Mouse (Mus musculus) hindbrain, embryonic 15.5 days (tissue): ENCODE data around the gene Foxn3. TPM values are rescaled to one million over a fixed set of nuclear protein-coding genes. Genes with fewer than 3 reads are reported as not detected.

Experiments
- ATAC-seq: fragments of 200-750 bp; cut with Nextera tagmentation; 2 replicates; pipeline ENCODE4 v1.8.0; 2017; ENCODE audit warnings: low read depth, moderate number of reproducible peaks, moderate TSS enrichment; ENCODE audit not compliant: low FRiP score
- H3K27ac ChIP-seq: fragments of 300-500 bp; sonication (generic); replicated peaks from 2 replicates; pipeline ENCODE4 v1.5.1; 2015; ENCODE audit warnings: mild to moderate bottlenecking, inconsistent platforms
- H3K27me3 ChIP-seq: fragments of 300-500 bp; sonication (generic); 2 replicates; pipeline ENCODE4 v1.6.1; 2015; ENCODE audit warnings: control low read depth, inconsistent platforms
- H3K36me3 ChIP-seq: fragments of 300-500 bp; sonication (generic); 2 replicates; pipeline ENCODE4 v1.6.1; 2015; ENCODE audit warnings: control low read depth, inconsistent platforms
- H3K4me1 ChIP-seq: fragments of 300-500 bp; sonication (generic); replicated peaks from 2 replicates; pipeline ENCODE4 v1.6.1; 2015; ENCODE audit warnings: control low read depth, inconsistent platforms
- H3K4me2 ChIP-seq: fragments of 300-500 bp; sonication (generic); 2 replicates; pipeline ENCODE4 v1.6.1; 2015; ENCODE audit warnings: moderate library complexity, mild to moderate bottlenecking, inconsistent platforms
- H3K4me3 ChIP-seq: fragments of 300-500 bp; sonication (generic); 2 replicates; pipeline ENCODE4 v1.5.1; 2015; ENCODE audit warnings: mild to moderate bottlenecking, inconsistent platforms
- H3K9ac ChIP-seq: fragments of 300-500 bp; sonication (generic); 2 replicates; pipeline ENCODE4 v1.6.1; 2015; ENCODE audit warnings: inconsistent platforms
- H3K9me3 ChIP-seq: fragments of 300-500 bp; sonication (generic); 2 replicates; pipeline ENCODE4 v1.6.1; 2016; ENCODE audit warnings: control low read depth, inconsistent platforms
- WGBS: fragments of 180-500 bp; shearing (Covaris S2); methylation state at CpG from one replicate; pipeline ENCODE4 v1.1.7; 2015; 5-methylcytosine and 5-hydroxymethylcytosine counted together
- polyA plus RNA-seq: library from polyadenylated mRNA; unstranded; fragments of >200 nt; fragmentation: Nextera tagmentation; extraction: Ambion mirVana; gene quantifications from 2 replicates; pipeline ENCODE4 v1.2.1, GENCODE M21; 2015

Foxn3 gene
- polyA plus RNA-seq, 1 experiment from 2014 or later = 78.1 TPM

- no peak overlapping the region for H3K4me3 ChIP-seq
- ATAC-seq = no peak
- H3K9ac ChIP-seq = no peak overlapping the region
- no peak overlapping the region for H3K4me2 ChIP-seq
- no peaks in the 10 kb centered on the region for H3K9me3 ChIP-seq
- no peaks in the 10 kb centered on the region for H3K27me3 ChIP-seq
- H3K36me3 ChIP-seq = no peaks in the 10 kb centered on the region
- H3K4me1 ChIP-seq = peaks cover 46% of the 10 kb centered on the region
- WGBS = 76% methylated on average over 5 of the region's 5 CpGs
- H3K27ac ChIP-seq = no peak overlapping the region
Measured at GRCm38 (mm10) chr12:99371500-99371899, 191.9 kb downstream of the Foxn3 start.

- no peak for ATAC-seq
- no peaks in the 10 kb centered on the region for H3K36me3 ChIP-seq
- no peak overlapping the region for H3K9ac ChIP-seq
- H3K4me1 ChIP-seq = peaks cover 35% of the 10 kb centered on the region
- H3K9me3 ChIP-seq = no peaks in the 10 kb centered on the region
- H3K4me2 ChIP-seq = no peak overlapping the region
- no peak overlapping the region for H3K27ac ChIP-seq
- WGBS = 94% methylated on average over 10 of the region's 10 CpGs
- no peak overlapping the region for H3K4me3 ChIP-seq
- no peaks in the 10 kb centered on the region for H3K27me3 ChIP-seq
Measured at GRCm38 (mm10) chr12:99368251-99368650, 195.1 kb downstream of the Foxn3 start.

- no peaks in the 10 kb centered on the region for H3K27me3 ChIP-seq
- H3K36me3 ChIP-seq = no peaks in the 10 kb centered on the region
- 88% methylated on average over 9 of the region's 9 CpGs for WGBS
- peaks cover 49% of the 10 kb centered on the region for H3K4me1 ChIP-seq
- no peak overlapping the region for H3K27ac ChIP-seq
- H3K4me2 ChIP-seq = no peak overlapping the region
- no peaks in the 10 kb centered on the region for H3K9me3 ChIP-seq
- ATAC-seq = no peak
- no peak overlapping the region for H3K9ac ChIP-seq
- H3K4me3 ChIP-seq = no peak overlapping the region
Measured at GRCm38 (mm10) chr12:99365999-99366398, 197.4 kb downstream of the Foxn3 start.

- Histone ChIP-seq H3K27me3 (no peaks in the 10 kb centered on the region), H3K36me3 (no peaks in the 10 kb centered on the region), H3K27ac (no peak overlapping the region), H3K4me3 (no peak overlapping the region), H3K4me1 (peaks cover 31% of the 10 kb centered on the region), H3K9me3 (no peaks in the 10 kb centered on the region), H3K9ac (no peak overlapping the region), H3K4me2 (no peak overlapping the region)
- ATAC-seq = no peak
- WGBS = 65% methylated on average over 6 of the region's 6 CpGs
Measured at GRCm38 (mm10) chr12:99364201-99364600, 199.2 kb downstream of the Foxn3 start.

- WGBS = 90% methylated on average over 6 of the region's 6 CpGs
- Histone ChIP-seq H3K9me3 (no peaks in the 10 kb centered on the region), H3K4me2 (no peak overlapping the region), H3K9ac (no peak overlapping the region), H3K36me3 (no peaks in the 10 kb centered on the region), H3K4me3 (no peak overlapping the region), H3K4me1 (peaks cover 28% of the 10 kb centered on the region), H3K27ac (no peak overlapping the region), H3K27me3 (no peaks in the 10 kb centered on the region)
- ATAC-seq = no peak
Measured at GRCm38 (mm10) chr12:99363024-99363423, 200.4 kb downstream of the Foxn3 start.

GRCm38 (mm10) chr12:99361752-99362132, 201.6 kb downstream of the Foxn3 start:
- Histone ChIP-seq H3K4me2 (no peak overlapping the region), H3K9ac (no peak overlapping the region), H3K36me3 (no peaks in the 10 kb centered on the region), H3K4me1 (peaks cover 35% of the 10 kb centered on the region), H3K9me3 (no peaks in the 10 kb centered on the region), H3K27me3 (no peaks in the 10 kb centered on the region), H3K27ac (no peak overlapping the region), H3K4me3 (no peak overlapping the region)
- 63% methylated on average over 5 of the region's 5 CpGs for WGBS
- no peak for ATAC-seq

GRCm38 (mm10) chr12:99360958-99361751, 202.2 kb downstream of the Foxn3 start:
- Histone ChIP-seq H3K4me3 (no peak overlapping the region), H3K27ac (no peak overlapping the region), H3K4me2 (no peak overlapping the region), H3K4me1 (peaks cover 40% of the 10 kb centered on the region), H3K27me3 (no peaks in the 10 kb centered on the region), H3K9me3 (no peaks in the 10 kb centered on the region), H3K36me3 (no peaks in the 10 kb centered on the region), H3K9ac (no peak overlapping the region)
- WGBS = 53% methylated on average over 8 of the region's 8 CpGs
- ATAC-seq = no peak

- Histone ChIP-seq H3K4me1 (peaks cover 29% of the 10 kb centered on the region), H3K4me3 (no peak overlapping the region), H3K27ac (no peak overlapping the region), H3K9ac (no peak overlapping the region), H3K27me3 (no peaks in the 10 kb centered on the region), H3K36me3 (no peaks in the 10 kb centered on the region), H3K4me2 (no peak overlapping the region), H3K9me3 (no peaks in the 10 kb centered on the region)
- WGBS = 80% methylated on average over 5 of the region's 5 CpGs
- ATAC-seq = no peak
Measured at GRCm38 (mm10) chr12:99358698-99359097, 204.7 kb downstream of the Foxn3 start.

- ATAC-seq = no peak
- no peaks in the 10 kb centered on the region for H3K36me3 ChIP-seq
- no peak overlapping the region for H3K4me2 ChIP-seq
- H3K27me3 ChIP-seq = no peaks in the 10 kb centered on the region
- 84% methylated on average over 8 of the region's 8 CpGs for WGBS
- H3K9ac ChIP-seq = no peak overlapping the region
- H3K4me1 ChIP-seq = peaks cover 26% of the 10 kb centered on the region
- no peaks in the 10 kb centered on the region for H3K9me3 ChIP-seq
- no peak overlapping the region for H3K4me3 ChIP-seq
- H3K27ac ChIP-seq = no peak overlapping the region
Measured at GRCm38 (mm10) chr12:99356660-99357059, 206.7 kb downstream of the Foxn3 start.

- WGBS = 86% methylated on average over 11 of the region's 11 CpGs
- Histone ChIP-seq H3K27me3 (no peaks in the 10 kb centered on the region), H3K4me3 (no peak overlapping the region), H3K9ac (no peak overlapping the region), H3K36me3 (no peaks in the 10 kb centered on the region), H3K4me2 (no peak overlapping the region), H3K27ac (no peak overlapping the region), H3K4me1 (peaks cover 29% of the 10 kb centered on the region), H3K9me3 (no peaks in the 10 kb centered on the region)
- no peak for ATAC-seq
Measured at GRCm38 (mm10) chr12:99353692-99354091, 209.7 kb downstream of the Foxn3 start.

- peaks cover 32% of the 10 kb centered on the region for H3K4me1 ChIP-seq
- H3K9me3 ChIP-seq = no peaks in the 10 kb centered on the region
- no peaks in the 10 kb centered on the region for H3K36me3 ChIP-seq
- H3K27ac ChIP-seq = no peak overlapping the region
- ATAC-seq = no peak
- no peak overlapping the region for H3K4me3 ChIP-seq
- 75% methylated on average over 6 of the region's 6 CpGs for WGBS
- H3K27me3 ChIP-seq = no peaks in the 10 kb centered on the region
- no peak overlapping the region for H3K9ac ChIP-seq
- H3K4me2 ChIP-seq = no peak overlapping the region
Measured at GRCm38 (mm10) chr12:99352583-99352982, 210.8 kb downstream of the Foxn3 start.

- peaks cover 28% of the 10 kb centered on the region for H3K4me1 ChIP-seq
- H3K9me3 ChIP-seq = no peaks in the 10 kb centered on the region
- no peak overlapping the region for H3K4me2 ChIP-seq
- H3K4me3 ChIP-seq = no peak overlapping the region
- no peak for ATAC-seq
- no peaks in the 10 kb centered on the region for H3K36me3 ChIP-seq
- H3K27me3 ChIP-seq = no peaks in the 10 kb centered on the region
- no peak overlapping the region for H3K9ac ChIP-seq
- no peak overlapping the region for H3K27ac ChIP-seq
- 89% methylated on average over 7 of the region's 7 CpGs for WGBS
Measured at GRCm38 (mm10) chr12:99352136-99352535, 211.2 kb downstream of the Foxn3 start.

- H3K9ac ChIP-seq = no peak overlapping the region
- no peak overlapping the region for H3K27ac ChIP-seq
- peaks cover 25% of the 10 kb centered on the region for H3K4me1 ChIP-seq
- no peak overlapping the region for H3K4me2 ChIP-seq
- H3K4me3 ChIP-seq = no peak overlapping the region
- no peaks in the 10 kb centered on the region for H3K9me3 ChIP-seq
- no peak for ATAC-seq
- H3K27me3 ChIP-seq = no peaks in the 10 kb centered on the region
- 66% methylated on average over 9 of the region's 9 CpGs for WGBS
- no peaks in the 10 kb centered on the region for H3K36me3 ChIP-seq
Measured at GRCm38 (mm10) chr12:99351731-99352130, 211.7 kb downstream of the Foxn3 start.
